Mouse (Mus musculus) intestine, embryonic 15.5 days (tissue): ENCODE results near the gene Kctd20. TPM values are rescaled to one million over a fixed set of nuclear protein-coding genes. Genes with fewer than 3 reads are reported as not detected.

Source experiments
- ATAC-seq: fragments of 200-750 bp; cut with Nextera tagmentation; 2 replicates; pipeline ENCODE4 v1.8.0; 2017; ENCODE audit warnings: moderate TSS enrichment, moderate library complexity
- H3K27ac ChIP-seq: fragments of 300-500 bp; sonication (generic); 2 replicates; pipeline ENCODE4 v1.5.1; 2015; ENCODE audit warnings: mild to moderate bottlenecking, inconsistent platforms
- H3K27me3 ChIP-seq: fragments of 300-500 bp; sonication (generic); replicated peaks from 2 replicates; pipeline ENCODE4 v1.6.1; 2015; ENCODE audit warnings: inconsistent platforms
- H3K36me3 ChIP-seq: fragments of 300-500 bp; sonication (generic); 2 replicates; pipeline ENCODE4 v1.6.1; 2015; ENCODE audit warnings: inconsistent platforms
- H3K4me1 ChIP-seq: fragments of 300-500 bp; sonication (generic); replicated peaks from 2 replicates; pipeline ENCODE4 v1.6.1; 2015; ENCODE audit warnings: inconsistent platforms
- H3K4me2 ChIP-seq: fragments of 300-500 bp; sonication (generic); replicated peaks from 2 replicates; pipeline ENCODE4 v1.6.1; 2015; ENCODE audit warnings: mild to moderate bottlenecking, inconsistent platforms
- H3K4me3 ChIP-seq: fragments of 300-500 bp; sonication (generic); replicated peaks from 2 replicates; pipeline ENCODE4 v1.5.1; 2015; ENCODE audit warnings: inconsistent platforms
- H3K9ac ChIP-seq: fragments of 300-500 bp; sonication (generic); 2 replicates; pipeline ENCODE4 v1.6.1; 2015; ENCODE audit warnings: inconsistent platforms
- H3K9me3 ChIP-seq: fragments of 300-500 bp; sonication (generic); 2 replicates; pipeline ENCODE4 v1.6.1; 2016; ENCODE audit warnings: inconsistent platforms
- WGBS: fragments of 180-500 bp; shearing (Covaris S2); methylation state at CpG from one replicate; pipeline ENCODE4 v1.1.7; 2015; 5-methylcytosine and 5-hydroxymethylcytosine counted together
- polyA plus RNA-seq: library from polyadenylated mRNA; unstranded; fragments of >200 nt; fragmentation: Nextera tagmentation; extraction: Ambion mirVana; gene quantifications from 2 replicates; pipeline ENCODE4 v1.2.1, GENCODE M21; 2015

Kctd20 gene
- polyA plus RNA-seq, 1 experiment from 2014 or later, result 68.9 TPM

- ATAC-seq, result no peak
- Histone ChIP-seq H3K27ac (no peak overlapping the region), H3K4me3 (no peak overlapping the region), H3K9ac (no peak overlapping the region), H3K4me2 (no peak overlapping the region), H3K36me3 (no peaks in the 10 kb centered on the region), H3K27me3 (no peaks in the 10 kb centered on the region), H3K9me3 (no peaks in the 10 kb centered on the region), H3K4me1 (0 out of 2 replicates have a peak, but pooled peaks cover 2% of the 10 kb centered on the region)
- 62% methylated on average over 6 of the region's 6 CpGs for WGBS
These were observed 29.7 kb upstream of the Kctd20 start for GRCm38 (mm10) chr17:28922096-28922495.

GRCm38 (mm10) chr17:28924957-28925595 lies 26.7 kb upstream of the Kctd20 start:
- Histone ChIP-seq H3K4me2 (no peak overlapping the region), H3K9me3 (no peaks in the 10 kb centered on the region), H3K27ac (no peak overlapping the region), H3K4me1 (peaks cover 2% of the 10 kb centered on the region), H3K36me3 (no peaks in the 10 kb centered on the region), H3K4me3 (no peak overlapping the region), H3K9ac (no peak overlapping the region), H3K27me3 (no peaks in the 10 kb centered on the region)
- ATAC-seq, result no peak
- WGBS, result 79% methylated on average over 8 of the region's 8 CpGs

- Histone ChIP-seq H3K4me1 (peaks cover 9% of the 10 kb centered on the region), H3K4me3 (no peak overlapping the region), H3K9ac (no peak overlapping the region), H3K27me3 (no peaks in the 10 kb centered on the region), H3K27ac (no peak overlapping the region), H3K36me3 (no peaks in the 10 kb centered on the region), H3K9me3 (no peaks in the 10 kb centered on the region), H3K4me2 (no peak overlapping the region)
- ATAC-seq, result no peak
- WGBS, result 16% methylated on average over 13 of the region's 13 CpGs
These were observed 25.4 kb upstream of the Kctd20 start for GRCm38 (mm10) chr17:28926380-28926779.

GRCm38 (mm10) chr17:28926866-28927635 lies 24.7 kb upstream of the Kctd20 start:
- Histone ChIP-seq H3K4me3 (no peak overlapping the region), H3K9ac (no peak overlapping the region), H3K4me2 (no peak overlapping the region), H3K27me3 (no peaks in the 10 kb centered on the region), H3K9me3 (no peaks in the 10 kb centered on the region), H3K27ac (no peak overlapping the region), H3K36me3 (no peaks in the 10 kb centered on the region), H3K4me1 (peaks cover 9% of the 10 kb centered on the region)
- no peak for ATAC-seq
- 47% methylated on average over 15 of the region's 15 CpGs for WGBS

- Histone ChIP-seq H3K4me2 (no peak overlapping the region), H3K9me3 (no peaks in the 10 kb centered on the region), H3K9ac (no peak overlapping the region), H3K4me1 (peaks cover 9% of the 10 kb centered on the region), H3K36me3 (no peaks in the 10 kb centered on the region), H3K27me3 (no peaks in the 10 kb centered on the region), H3K27ac (no peak overlapping the region), H3K4me3 (no peak overlapping the region)
- ATAC-seq, result no peak
- WGBS, result 73% methylated on average over 9 of the region's 9 CpGs
These were observed 23.7 kb upstream of the Kctd20 start for GRCm38 (mm10) chr17:28928004-28928403.

- 90% methylated on average over 4 of the region's 4 CpGs for WGBS
- Histone ChIP-seq H3K27me3 (no peaks in the 10 kb centered on the region), H3K9ac (no peak overlapping the region), H3K4me1 (peaks cover 13% of the 10 kb centered on the region), H3K9me3 (no peaks in the 10 kb centered on the region), H3K4me3 (no peak overlapping the region), H3K27ac (no peak overlapping the region), H3K36me3 (no peaks in the 10 kb centered on the region), H3K4me2 (no peak overlapping the region)
- ATAC-seq, result no peak
These were observed 22.4 kb upstream of the Kctd20 start for GRCm38 (mm10) chr17:28929369-28929768.

- H3K4me3 ChIP-seq, result no peak overlapping the region
- H3K9ac ChIP-seq, result peak overlapping the region; percentile 32
- ATAC-seq, result peak; percentile 93
- no peaks in the 10 kb centered on the region for H3K27me3 ChIP-seq
- H3K4me1 ChIP-seq, result peaks cover 13% of the 10 kb centered on the region
- H3K9me3 ChIP-seq, result no peaks in the 10 kb centered on the region
- H3K36me3 ChIP-seq, result no peaks in the 10 kb centered on the region
- peak overlapping the region; percentile 93 for H3K27ac ChIP-seq
- H3K4me2 ChIP-seq, result peak overlapping the region; percentile 53
- 12% methylated on average over 14 of the region's 14 CpGs for WGBS
These were observed 21.2 kb upstream of the Kctd20 start for GRCm38 (mm10) chr17:28930392-28931074.

GRCm38 (mm10) chr17:28931436-28932211 lies 20.1 kb upstream of the Kctd20 start:
- Histone ChIP-seq H3K4me1 (peaks cover 13% of the 10 kb centered on the region), H3K27ac (peak overlapping the region; percentile 69), H3K36me3 (no peaks in the 10 kb centered on the region), H3K27me3 (no peaks in the 10 kb centered on the region), H3K4me3 (no peak overlapping the region), H3K9ac (no peak overlapping the region), H3K4me2 (no peak overlapping the region), H3K9me3 (no peaks in the 10 kb centered on the region)
- WGBS, result 86% methylated on average over 18 of the region's 18 CpGs
- no peak for ATAC-seq

- H3K9me3 ChIP-seq, result no peaks in the 10 kb centered on the region
- H3K27me3 ChIP-seq, result no peaks in the 10 kb centered on the region
- peaks cover 13% of the 10 kb centered on the region for H3K4me1 ChIP-seq
- H3K27ac ChIP-seq, result 0 out of 2 replicates have a peak overlapping the region, but pooled peaks have one; percentile 69
- ATAC-seq, result no peak
- no peaks in the 10 kb centered on the region for H3K36me3 ChIP-seq
- H3K9ac ChIP-seq, result no peak overlapping the region
- no peak overlapping the region for H3K4me3 ChIP-seq
- no peak overlapping the region for H3K4me2 ChIP-seq
- 79% methylated on average over 4 of the region's 4 CpGs for WGBS
These were observed 19.5 kb upstream of the Kctd20 start for GRCm38 (mm10) chr17:28932274-28932673.

GRCm38 (mm10) chr17:28934120-28934916 lies 17.4 kb upstream of the Kctd20 start:
- Histone ChIP-seq H3K27me3 (no peaks in the 10 kb centered on the region), H3K9me3 (no peaks in the 10 kb centered on the region), H3K4me2 (no peak overlapping the region), H3K36me3 (no peaks in the 10 kb centered on the region), H3K4me1 (peaks cover 13% of the 10 kb centered on the region), H3K4me3 (no peak overlapping the region), H3K27ac (no peak overlapping the region), H3K9ac (no peak overlapping the region)
- WGBS, result 68% methylated on average over 19 of the region's 19 CpGs
- no peak for ATAC-seq

GRCm38 (mm10) chr17:28936133-28936532 lies 15.6 kb upstream of the Kctd20 start:
- peaks cover 4% of the 10 kb centered on the region for H3K4me1 ChIP-seq
- WGBS, result 93% methylated on average over 7 of the region's 7 CpGs
- no peaks in the 10 kb centered on the region for H3K36me3 ChIP-seq
- ATAC-seq, result no peak
- H3K4me3 ChIP-seq, result no peak overlapping the region
- no peak overlapping the region for H3K4me2 ChIP-seq
- no peaks in the 10 kb centered on the region for H3K27me3 ChIP-seq
- H3K9me3 ChIP-seq, result no peaks in the 10 kb centered on the region
- no peak overlapping the region for H3K27ac ChIP-seq
- no peak overlapping the region for H3K9ac ChIP-seq
